Mouse (Mus musculus) CH12.LX (cell line): ENCODE measurements around the gene Kcnj6. TPM values are rescaled to one million over a fixed set of nuclear protein-coding genes. Genes with fewer than 3 reads are reported as not detected.

ENCODE experiments used
- DNase-seq: peaks from one replicate; pipeline ENCODE4 v3.0.0-alpha.2; 2013; ENCODE audit errors: extremely low read depth
- H3K27ac ChIP-seq: 2 replicates; pipeline ENCODE4 v1.5.1; 2012; ENCODE audit warnings: low read depth, mild to moderate bottlenecking, control low read depth, moderate library complexity; ENCODE audit not compliant: insufficient read depth
- H3K27me3 ChIP-seq: replicated peaks from 2 replicates; pipeline ENCODE3; 2012; ENCODE audit warnings: inconsistent platforms
- H3K36me3 ChIP-seq, 2 experiments: replicated peaks in 1 of 2; 2 replicates each; pipeline versions ENCODE3 to v1.6.1; 2012; ENCODE audit warnings: inconsistent platforms in 1 of 2, low read length in 1 of 2, mild to moderate bottlenecking in 1 of 2, mixed read lengths in 1 of 2, moderate library complexity in 1 of 2; ENCODE audit not compliant: control insufficient read depth in 1 of 2, insufficient read depth in 1 of 2
- H3K4me1 ChIP-seq, 2 experiments: 2 replicates each; pipeline ENCODE4 v1.6.1; 2012; ENCODE audit warnings: inconsistent platforms in 1 of 2, moderate library complexity in 1 of 2; ENCODE audit not compliant: insufficient read depth in 2 of 2, control insufficient read depth in 1 of 2
- H3K4me2 ChIP-seq: 2 replicates; pipeline ENCODE4 v1.6.1; 2012; ENCODE audit warnings: low read depth, mild to moderate bottlenecking, control low read depth; ENCODE audit not compliant: poor library complexity, insufficient read depth, severe bottlenecking
- H3K4me3 ChIP-seq, 3 experiments: fragments of 150-350 bp in 1 of 3; sonication (generic) in 1 of 3; replicated peaks in 1 of 3; 2 replicates each; pipeline versions ENCODE3 to v1.5.1; 2011 to 2012; ENCODE audit warnings: low read depth in 2 of 3, low read length in 2 of 3, mild to moderate bottlenecking in 2 of 3, moderate library complexity in 2 of 3, control low read depth in 1 of 3, improper control_type of control experiment in 1 of 3, inconsistent platforms in 1 of 3, mixed read lengths in 1 of 3; ENCODE audit not compliant: poor library complexity in 1 of 3
- H3K79me2 ChIP-seq: replicated peaks from 2 replicates; pipeline ENCODE4 v1.6.1; 2012; ENCODE audit warnings: mild to moderate bottlenecking, moderate library complexity; ENCODE audit not compliant: control insufficient read depth, poor library complexity, insufficient read depth, severe bottlenecking; ENCODE audit errors: extremely low read depth
- H3K9ac ChIP-seq: 2 replicates; pipeline ENCODE4 v1.6.1; 2012; ENCODE audit warnings: low read depth, mild to moderate bottlenecking, control low read depth, moderate library complexity; ENCODE audit not compliant: insufficient read depth
- H3K9me3 ChIP-seq: replicated peaks from 2 replicates; pipeline ENCODE3; 2012; ENCODE audit warnings: low read length, inconsistent platforms, mixed read lengths
- CHD1 ChIP-seq: IDR thresholded peaks from 2 replicates; pipeline ENCODE4 v1.6.1; 2012; ENCODE audit warnings: low read depth, low read length, improper control_type of control experiment, inconsistent platforms
- CTCF ChIP-seq, 2 experiments: IDR thresholded peaks in 1 of 2; conservative IDR thresholded peaks in 1 of 2; 2 replicates each; pipeline ENCODE4 v1.5.1; 2011 to 2012; ENCODE audit warnings: low read depth in 2 of 2, low read length in 2 of 2, improper control_type of control experiment in 1 of 2, inconsistent platforms in 1 of 2, mild to moderate bottlenecking in 1 of 2, moderate library complexity in 1 of 2
- E2F4 ChIP-seq: IDR thresholded peaks from 2 replicates; pipeline ENCODE4 v1.6.1; 2011; ENCODE audit warnings: low read depth, low read length, improper control_type of control experiment; ENCODE audit not compliant: insufficient replicate concordance
- ELF1 ChIP-seq: IDR thresholded peaks from 2 replicates; pipeline ENCODE4 v1.6.1; 2014; ENCODE audit warnings: low read depth, mild to moderate bottlenecking, inconsistent platforms, low read length, improper control_type of control experiment
- ETS1 ChIP-seq: conservative IDR thresholded peaks from 2 replicates; pipeline ENCODE4 v1.6.1; 2012; ENCODE audit warnings: low read depth, mild to moderate bottlenecking, inconsistent platforms, low read length, improper control_type of control experiment, moderate library complexity
- GABPA ChIP-seq: IDR thresholded peaks from 2 replicates; pipeline ENCODE4 v1.6.1; 2012; ENCODE audit warnings: low read depth, low read length, improper control_type of control experiment, inconsistent platforms; ENCODE audit not compliant: insufficient replicate concordance
- HCFC1 ChIP-seq: IDR thresholded peaks from 2 replicates; pipeline ENCODE4 v1.6.1; 2012; ENCODE audit warnings: low read depth, mild to moderate bottlenecking, inconsistent platforms, low read length, improper control_type of control experiment
- IRF4 ChIP-seq: IDR thresholded peaks from 2 replicates; pipeline ENCODE4 v1.6.1; 2014; ENCODE audit warnings: low read depth, mild to moderate bottlenecking, inconsistent platforms, low read length, improper control_type of control experiment
- MAX ChIP-seq: IDR thresholded peaks from 2 replicates; pipeline ENCODE4 v1.6.1; 2011; ENCODE audit warnings: low read length, improper control_type of control experiment
- MAZ ChIP-seq: IDR thresholded peaks from 2 replicates; pipeline ENCODE4 v1.6.1; 2012; ENCODE audit warnings: low read depth, mild to moderate bottlenecking, inconsistent platforms, low read length, improper control_type of control experiment, moderate library complexity
- MEF2A ChIP-seq: IDR thresholded peaks from 2 replicates; pipeline ENCODE4 v1.6.1; 2014; ENCODE audit warnings: low read depth, mild to moderate bottlenecking, inconsistent platforms, low read length, improper control_type of control experiment, borderline replicate concordance
- MXI1 ChIP-seq: IDR thresholded peaks from 2 replicates; pipeline ENCODE4 v1.6.1; 2011; ENCODE audit warnings: mild to moderate bottlenecking, low read depth, low read length, improper control_type of control experiment
- MYC ChIP-seq: IDR thresholded peaks from 2 replicates; pipeline ENCODE4 v1.6.1; 2011; ENCODE audit warnings: low read depth, mild to moderate bottlenecking, improper control_type of control experiment, low read length
- NELFE ChIP-seq: IDR thresholded peaks from 2 replicates; pipeline ENCODE4 v1.6.1; 2011; ENCODE audit warnings: low read depth, low read length, improper control_type of control experiment
- NRF1 ChIP-seq: IDR thresholded peaks from 2 replicates; pipeline ENCODE4 v1.6.1; 2014; ENCODE audit warnings: low read depth, mild to moderate bottlenecking, inconsistent platforms, low read length, improper control_type of control experiment, moderate library complexity
- POLR2A ChIP-seq: IDR thresholded peaks from 2 replicates; pipeline ENCODE4 v1.6.1; 2011; ENCODE audit warnings: low read depth, mild to moderate bottlenecking, improper control_type of control experiment, low read length
- POLR2AphosphoS2 ChIP-seq: IDR thresholded peaks from 2 replicates; pipeline ENCODE4 v1.6.1; 2011; ENCODE audit warnings: low read depth, low read length, improper control_type of control experiment
- RAD21 ChIP-seq: IDR thresholded peaks from 2 replicates; pipeline ENCODE4 v1.6.1; 2011; ENCODE audit warnings: low read depth, mild to moderate bottlenecking, low read length, improper control_type of control experiment, moderate library complexity
- RCOR1 ChIP-seq: conservative IDR thresholded peaks from 2 replicates; pipeline ENCODE4 v1.6.1; 2012; ENCODE audit warnings: low read depth, mild to moderate bottlenecking, inconsistent platforms, low read length, improper control_type of control experiment
- SIN3A ChIP-seq: IDR thresholded peaks from 2 replicates; pipeline ENCODE4 v1.6.1; 2012; ENCODE audit warnings: low read length, improper control_type of control experiment, inconsistent platforms
- SMC3 ChIP-seq: IDR thresholded peaks from 2 replicates; pipeline ENCODE4 v1.6.1; 2011; ENCODE audit warnings: low read depth, low read length, improper control_type of control experiment
- TBP ChIP-seq: conservative IDR thresholded peaks from 2 replicates; pipeline ENCODE4 v1.6.1; 2011; ENCODE audit warnings: low read depth, low read length, improper control_type of control experiment
- UBTF ChIP-seq: IDR thresholded peaks from 2 replicates; pipeline ENCODE4 v1.6.1; 2012; ENCODE audit warnings: low read depth, mild to moderate bottlenecking, inconsistent platforms, low read length, improper control_type of control experiment, moderate library complexity
- USF2 ChIP-seq: conservative IDR thresholded peaks from 2 replicates; pipeline ENCODE4 v1.6.1; 2011; ENCODE audit warnings: low read depth, low read length, improper control_type of control experiment
- ZC3H11A ChIP-seq: IDR thresholded peaks from 2 replicates; pipeline ENCODE4 v1.6.1; 2012; ENCODE audit warnings: low read depth, mild to moderate bottlenecking, inconsistent platforms, low read length, improper control_type of control experiment
- ZKSCAN1 ChIP-seq: IDR thresholded peaks from 2 replicates; pipeline ENCODE4 v1.6.1; 2012; ENCODE audit warnings: low read depth, inconsistent platforms, low read length, improper control_type of control experiment, borderline replicate concordance
- ZNF384 ChIP-seq: IDR thresholded peaks from 2 replicates; pipeline ENCODE4 v1.6.1; 2012; ENCODE audit warnings: low read depth, low read length, improper control_type of control experiment, inconsistent platforms
- dilution Hi-C: fragments of 300-500 bp; cut with MboI; formaldehyde crosslinking; loops from 2 replicates; pipeline ENCODE4 v1.14.3; 2020; ENCODE audit warnings: low sequenced_read_pairs; ENCODE audit not compliant: extremely low pct_unique_long_range_greater_than_20kb, extremely low pct_ligation_motif_present
- in situ Hi-C: fragments of 300-500 bp; cut with MboI; formaldehyde crosslinking; loops from 3 replicates; pipeline ENCODE4 v1.14.3; 2019; ENCODE audit warnings: low sequenced_read_pairs, low pct_ligation_motif_present, low pct_unique_long_range_greater_than_20kb, mixed read lengths
- polyA plus RNA-seq: library from polyadenylated mRNA; unstranded; fragments of >175 nt; gene quantifications from 2 replicates; pipeline ENCODE4 v1.2.1, GENCODE M21; 2012; ENCODE audit warnings: low read depth; ENCODE audit not compliant: insufficient read length
- total RNA-seq, 2 experiments: library from RNA; depleted of rRNA; stranded (reverse); fragments of 300-350 nt in 1 of 2; fragments of >200 nt in 1 of 2; gene quantifications; 2 replicates each; pipeline ENCODE4 v1.2.3; 2012 to 2014

The Kcnj6 gene
- total and polyA plus RNA-seq, 3 experiments: not detected

DNA sequence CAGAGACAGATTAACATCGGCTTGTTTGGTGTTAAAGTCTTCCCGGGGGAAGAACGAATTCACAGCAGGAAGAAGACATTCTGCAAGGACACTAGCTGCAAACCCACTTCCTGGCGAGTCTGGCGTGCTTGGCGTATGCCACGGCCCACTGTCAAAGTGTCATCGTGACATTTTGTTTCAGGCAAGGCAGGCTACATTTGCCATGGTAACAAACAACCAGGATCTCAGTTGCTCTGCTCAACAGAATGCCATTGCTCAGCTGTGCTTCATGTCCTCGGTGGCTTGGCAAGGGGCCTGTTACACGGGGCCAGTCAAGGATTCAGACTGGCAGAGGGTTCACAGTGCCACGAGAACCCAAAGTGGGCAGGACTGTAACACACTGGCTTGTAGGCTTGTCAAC, 175.9 kb downstream of the Kcnj6 start:
- H3K27me3 ChIP-seq: peaks cover 58% of the 10 kb centered on the region
- H3K9me3 ChIP-seq: no peaks in the 10 kb centered on the region
- no peak overlapping the region for H3K9ac ChIP-seq
- no peaks in the 10 kb centered on the region for H3K79me2 ChIP-seq
- TF ChIP-seq MXI1 (no peak), NRF1 (no peak)
- no peaks in the 10 kb centered on the region for H3K4me1 ChIP-seq
- H3K36me3 ChIP-seq: no peaks in the 10 kb centered on the region
- dilution Hi-C loops: no loop called here
- in situ Hi-C loops: loop anchor here (25.0 kb wide), 1 partner anchor 516 kb away; no protein-coding TSS in a partner anchor
- no peak overlapping the region for H3K4me2 ChIP-seq
- no peak overlapping the region for H3K4me3 ChIP-seq
- DNase-seq: no peak
- no peak overlapping the region for H3K27ac ChIP-seq

- peak; percentile 77 for DNase-seq
- no peak overlapping the region for H3K4me2 ChIP-seq
- no peak overlapping the region for H3K27ac ChIP-seq
- dilution Hi-C loops: no loop called here
- no peaks in the 10 kb centered on the region for H3K4me1 ChIP-seq
- no peaks in the 10 kb centered on the region for H3K79me2 ChIP-seq
- H3K9me3 ChIP-seq: peaks cover 19% of the 10 kb centered on the region
- H3K27me3 ChIP-seq: peaks cover 62% of the 10 kb centered on the region
- no peak overlapping the region for H3K4me3 ChIP-seq
- TF ChIP-seq CHD1 (no peak), MEF2A (no peak), POLR2AphosphoS2 (no peak), MAZ (0 out of 2 replicates have a peak, but pooled peaks have one; percentile 21), SIN3A (no peak), UBTF (no peak), IRF4 (peak; percentile 39; the same call in 1 of the 2 replicates), RAD21 (peak; percentile 86), HCFC1 (no peak), POLR2A (no peak), ZNF384 (no peak), ETS1 (no peak), ZC3H11A (peak; percentile 38), USF2 (no peak), E2F4 (no peak), ELF1 (no peak), CTCF (conservative IDR thresholded peaks at IDR 0.05 in 1 of 2, IDR thresholded peaks at IDR 0.05 in 1 of 2; ENCODE audit: low read depth in 2 of 2, low read length in 2 of 2) (peak; percentile 83 to 89), NELFE (peak; percentile 38; the same call in 1 of the 2 replicates), GABPA (no peak), ZKSCAN1 (no peak), SMC3 (peak; percentile 88), MXI1 (no peak), MYC (0 out of 2 replicates have a peak, but pooled peaks have one; percentile 19), TBP (no peak), RCOR1 (no peak), MAX (peak; percentile 15; the same call in 1 of the 2 replicates)
- TF ChIP-seq, all 38 proteins: peak for 9
- in situ Hi-C loops: loop anchor here (25.0 kb wide), 1 partner anchor 521 kb away; no protein-coding TSS in a partner anchor
- no peaks in the 10 kb centered on the region for H3K36me3 ChIP-seq
- no peak overlapping the region for H3K9ac ChIP-seq
Measured at GRCm38 (mm10) chr16:94816391-94816790, 181.1 kb downstream of the Kcnj6 start.
